Mouse (Mus musculus): ENCODE measurements at regions not wholly inside any gene's neighbourhood (a gene's known extent, or its start where the extent isn't known, plus 50 kb on each side); places are given as distances from the start of the nearest gene placed in this dataset.

- peak; percentile 88 for ATAC-seq (ENCODE audit: low read depth)
- no peak overlapping the region for H3K27ac ChIP-seq (replicated peaks)
- no peaks in the 10 kb centered on the region for H3K36me3 ChIP-seq
- H3K9ac ChIP-seq: no peak overlapping the region
- no peak overlapping the region for H3K4me3 ChIP-seq
- WGBS: 34% methylated on average over 2 of the region's 2 CpGs
- no peaks in the 10 kb centered on the region for H3K4me1 ChIP-seq (replicated peaks)
- no peaks in the 10 kb centered on the region for H3K27me3 ChIP-seq
- H3K9me3 ChIP-seq: no peaks in the 10 kb centered on the region
- no peak overlapping the region for H3K4me2 ChIP-seq
These were observed 918.8 kb upstream of the Celf2 start for GRCm38 (mm10) chr2:8428145-8428544.

GRCm38 (mm10) chr2:8427720-8428119 lies 918.4 kb upstream of the Celf2 start:
- peak; percentile 71 for ATAC-seq (ENCODE audit: low read depth)
- H3K27me3 ChIP-seq: no peaks in the 10 kb centered on the region
- H3K4me2 ChIP-seq: no peak overlapping the region
- no peaks in the 10 kb centered on the region for H3K36me3 ChIP-seq
- 38% methylated on average over 1 of the region's 1 CpGs for WGBS
- H3K9me3 ChIP-seq: no peaks in the 10 kb centered on the region
- no peak overlapping the region for H3K27ac ChIP-seq (replicated peaks)
- no peak overlapping the region for H3K9ac ChIP-seq
- no peak overlapping the region for H3K4me3 ChIP-seq
- H3K4me1 ChIP-seq (replicated peaks): no peaks in the 10 kb centered on the region

- no peaks in the 10 kb centered on the region for H3K27me3 ChIP-seq
- no peak overlapping the region for H3K27ac ChIP-seq (replicated peaks)
- 78% methylated on average over 3 of the region's 3 CpGs for WGBS
- H3K9ac ChIP-seq: no peak overlapping the region
- no peaks in the 10 kb centered on the region for H3K36me3 ChIP-seq
- H3K4me2 ChIP-seq: no peak overlapping the region
- no peaks in the 10 kb centered on the region for H3K9me3 ChIP-seq
- H3K4me1 ChIP-seq (replicated peaks): no peaks in the 10 kb centered on the region
- H3K4me3 ChIP-seq: no peak overlapping the region
- no peak for ATAC-seq (ENCODE audit: low read depth)
These were observed 906.6 kb upstream of the Celf2 start for GRCm38 (mm10) chr2:8415917-8416316.

GRCm38 (mm10) chr2:8394128-8394527 lies 884.8 kb upstream of the Celf2 start:
- Histone ChIP-seq H3K4me3 (no peak overlapping the region), H3K9me3 (no peaks in the 10 kb centered on the region), H3K36me3 (no peaks in the 10 kb centered on the region), H3K27me3 (no peaks in the 10 kb centered on the region), H3K4me2 (no peak overlapping the region), H3K4me1 (replicated peaks) (no peaks in the 10 kb centered on the region), H3K9ac (no peak overlapping the region), H3K27ac (replicated peaks) (no peak overlapping the region)
- WGBS: 92% methylated on average over 4 of the region's 4 CpGs
- ATAC-seq (ENCODE audit: low read depth): no peak

GRCm38 (mm10) chr2:8389530-8389929 lies 880.2 kb upstream of the Celf2 start:
- Histone ChIP-seq H3K27ac (replicated peaks) (no peak overlapping the region), H3K9me3 (no peaks in the 10 kb centered on the region), H3K4me1 (replicated peaks) (no peaks in the 10 kb centered on the region), H3K27me3 (no peaks in the 10 kb centered on the region), H3K4me2 (no peak overlapping the region), H3K36me3 (no peaks in the 10 kb centered on the region), H3K9ac (no peak overlapping the region), H3K4me3 (no peak overlapping the region)
- WGBS: 74% methylated on average over 2 of the region's 2 CpGs
- ATAC-seq (ENCODE audit: low read depth): no peak

- H3K4me2 ChIP-seq: no peak overlapping the region
- no peaks in the 10 kb centered on the region for H3K27me3 ChIP-seq
- 0 out of 2 replicates have a peak, but pooled peaks have one; percentile 53 for ATAC-seq (ENCODE audit: low read depth)
- H3K9me3 ChIP-seq: no peaks in the 10 kb centered on the region
- H3K9ac ChIP-seq: no peak overlapping the region
- no peak overlapping the region for H3K4me3 ChIP-seq
- WGBS: 47% methylated on average over 1 of the region's 1 CpGs
- no peaks in the 10 kb centered on the region for H3K4me1 ChIP-seq (replicated peaks)
- no peaks in the 10 kb centered on the region for H3K36me3 ChIP-seq
- H3K27ac ChIP-seq (replicated peaks): no peak overlapping the region
These were observed 870.9 kb upstream of the Celf2 start for GRCm38 (mm10) chr2:8380246-8380645.

- Histone ChIP-seq H3K36me3 (no peaks in the 10 kb centered on the region), H3K4me3 (no peak overlapping the region), H3K4me2 (no peak overlapping the region), H3K9me3 (no peaks in the 10 kb centered on the region), H3K27ac (replicated peaks) (no peak overlapping the region), H3K27me3 (no peaks in the 10 kb centered on the region), H3K9ac (no peak overlapping the region), H3K4me1 (replicated peaks) (no peaks in the 10 kb centered on the region)
- WGBS: 72% methylated on average over 3 of the region's 3 CpGs
- no peak for ATAC-seq (ENCODE audit: low read depth)
These were observed 870.2 kb upstream of the Celf2 start for GRCm38 (mm10) chr2:8379590-8379989.

GRCm38 (mm10) chr2:8347867-8348266 lies 838.5 kb upstream of the Celf2 start:
- no peaks in the 10 kb centered on the region for H3K4me1 ChIP-seq (replicated peaks)
- 94% methylated on average over 1 of the region's 1 CpGs for WGBS
- H3K4me2 ChIP-seq: no peak overlapping the region
- H3K9me3 ChIP-seq: no peaks in the 10 kb centered on the region
- H3K36me3 ChIP-seq: no peaks in the 10 kb centered on the region
- no peak overlapping the region for H3K9ac ChIP-seq
- no peak overlapping the region for H3K27ac ChIP-seq (replicated peaks)
- no peaks in the 10 kb centered on the region for H3K27me3 ChIP-seq
- ATAC-seq (ENCODE audit: low read depth): no peak
- H3K4me3 ChIP-seq: no peak overlapping the region

- no peaks in the 10 kb centered on the region for H3K9me3 ChIP-seq
- no peak overlapping the region for H3K4me3 ChIP-seq
- no peak overlapping the region for H3K4me2 ChIP-seq
- H3K27me3 ChIP-seq: no peaks in the 10 kb centered on the region
- no peaks in the 10 kb centered on the region for H3K4me1 ChIP-seq (replicated peaks)
- H3K27ac ChIP-seq (replicated peaks): no peak overlapping the region
- 93% methylated on average over 3 of the region's 3 CpGs for WGBS
- no peaks in the 10 kb centered on the region for H3K36me3 ChIP-seq
- ATAC-seq (ENCODE audit: low read depth): no peak
- no peak overlapping the region for H3K9ac ChIP-seq
These were observed 835.4 kb upstream of the Celf2 start for GRCm38 (mm10) chr2:8344748-8345147.

- no peak for ATAC-seq (ENCODE audit: low read depth)
- H3K4me1 ChIP-seq (replicated peaks): no peaks in the 10 kb centered on the region
- H3K9me3 ChIP-seq: no peaks in the 10 kb centered on the region
- no peak overlapping the region for H3K4me3 ChIP-seq
- H3K27ac ChIP-seq (replicated peaks): no peak overlapping the region
- WGBS: 79% methylated on average over 7 of the region's 7 CpGs
- no peak overlapping the region for H3K4me2 ChIP-seq
- no peaks in the 10 kb centered on the region for H3K27me3 ChIP-seq
- no peaks in the 10 kb centered on the region for H3K36me3 ChIP-seq
- no peak overlapping the region for H3K9ac ChIP-seq
These were observed 828.9 kb upstream of the Celf2 start for GRCm38 (mm10) chr2:8338271-8338670.

GRCm38 (mm10) chr2:8296001-8296400 lies 786.6 kb upstream of the Celf2 start:
- no peak overlapping the region for H3K9ac ChIP-seq
- H3K36me3 ChIP-seq: no peaks in the 10 kb centered on the region
- H3K4me2 ChIP-seq: no peak overlapping the region
- no peaks in the 10 kb centered on the region for H3K27me3 ChIP-seq
- no peak overlapping the region for H3K4me3 ChIP-seq
- WGBS: 79% methylated on average over 2 of the region's 2 CpGs
- H3K9me3 ChIP-seq: 0 out of 2 replicates have a peak, but pooled peaks cover 7% of the 10 kb centered on the region
- H3K27ac ChIP-seq (replicated peaks): no peak overlapping the region
- no peak for ATAC-seq (ENCODE audit: low read depth)
- H3K4me1 ChIP-seq (replicated peaks): no peaks in the 10 kb centered on the region

GRCm38 (mm10) chr2:8291357-8291756 lies 782.0 kb upstream of the Celf2 start:
- ATAC-seq (ENCODE audit: low read depth): no peak
- WGBS: 87% methylated on average over 4 of the region's 4 CpGs
- no peaks in the 10 kb centered on the region for H3K4me1 ChIP-seq (replicated peaks)
- H3K27me3 ChIP-seq: no peaks in the 10 kb centered on the region
- H3K9ac ChIP-seq: no peak overlapping the region
- no peak overlapping the region for H3K4me3 ChIP-seq
- no peaks in the 10 kb centered on the region for H3K36me3 ChIP-seq
- 0 out of 2 replicates have a peak, but pooled peaks cover 7% of the 10 kb centered on the region for H3K9me3 ChIP-seq
- no peak overlapping the region for H3K4me2 ChIP-seq
- no peak overlapping the region for H3K27ac ChIP-seq (replicated peaks)

GRCm38 (mm10) chr2:8287403-8287802 lies 778.0 kb upstream of the Celf2 start:
- no peaks in the 10 kb centered on the region for H3K4me1 ChIP-seq (replicated peaks)
- H3K9me3 ChIP-seq: no peaks in the 10 kb centered on the region
- no peak overlapping the region for H3K9ac ChIP-seq
- no peak for ATAC-seq (ENCODE audit: low read depth)
- no peak overlapping the region for H3K4me2 ChIP-seq
- H3K4me3 ChIP-seq: no peak overlapping the region
- H3K36me3 ChIP-seq: no peaks in the 10 kb centered on the region
- no peak overlapping the region for H3K27ac ChIP-seq (replicated peaks)
- no peaks in the 10 kb centered on the region for H3K27me3 ChIP-seq
- WGBS: 87% methylated on average over 4 of the region's 4 CpGs

All from neural tube, embryonic 13.5 days (tissue).